Mouse (Mus musculus) kidney, adult 9 months (tissue): ENCODE measurements at regions not wholly inside any gene's neighbourhood (a gene's known extent, or its start where the extent isn't known, plus 50 kb on each side); places are given as distances from the start of the nearest gene placed in this dataset.
A peak's percentile ranks its signal among the peaks of the same experiment; 100 is the strongest.

ENCODE experiments used
- DNase-seq: peaks from one replicate; pipeline ENCODE4 v3.0.0; 2022

DNA sequence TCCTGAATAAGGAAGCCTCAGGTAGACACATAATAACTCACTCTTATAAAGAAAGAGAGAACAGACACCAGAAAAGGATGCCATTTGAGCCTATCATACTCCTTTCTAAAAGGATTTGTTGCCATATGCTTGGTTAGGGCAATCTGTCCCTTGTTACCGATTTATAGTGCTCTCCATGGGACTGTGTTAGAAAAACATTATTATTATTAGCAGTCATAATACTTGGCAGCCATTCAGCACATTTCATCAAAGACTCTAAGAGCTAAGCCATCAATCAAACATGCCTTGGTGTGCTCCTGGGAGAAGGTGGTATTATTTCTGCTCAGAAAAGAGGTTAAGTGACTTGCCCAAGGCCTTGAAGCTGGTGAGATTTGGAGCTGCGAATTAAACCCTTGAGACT is 282.8 kb upstream of the Gm8797 start:
- no peak for DNase-seq

GRCm38 (mm10) chr3:5497756-5498155 is 252.8 kb upstream of the Gm8797 start:
- DNase-seq, result peak; percentile 53
